Mouse (Mus musculus): ENCODE results near the gene Mapk8. TPM values are rescaled to one million over a fixed set of nuclear protein-coding genes. Genes with fewer than 3 reads are reported as not detected.
A peak's percentile ranks its signal among the peaks of the same experiment; 100 is the strongest.

Gene Mapk8
- polyA plus RNA-seq, 1 experiment from 2014 or later: 5.9 TPM

- Histone ChIP-seq H3K9me3 (replicated peaks) (no peaks in the 10 kb centered on the region), H3K36me3 (peaks cover 26% of the 10 kb centered on the region), H3K4me3 (no peak overlapping the region), H3K9ac (no peak overlapping the region), H3K4me1 (no peaks in the 10 kb centered on the region), H3K4me2 (no peak overlapping the region), H3K27me3 (replicated peaks) (no peaks in the 10 kb centered on the region), H3K27ac (no peak overlapping the region)
- ATAC-seq: no peak
- 45% methylated on average over 5 of the region's 5 CpGs for WGBS (ENCODE audit: insufficient replicate concordance)
Measured at GRCm38 (mm10) chr14:33378723-33379122, 68.2 kb downstream of the Mapk8 start.

GRCm38 (mm10) chr14:33377211-33377610 lies 69.7 kb downstream of the Mapk8 start:
- Histone ChIP-seq H3K4me2 (no peak overlapping the region), H3K36me3 (peaks cover 12% of the 10 kb centered on the region), H3K27ac (no peak overlapping the region), H3K4me3 (no peak overlapping the region), H3K4me1 (no peaks in the 10 kb centered on the region), H3K9me3 (replicated peaks) (no peaks in the 10 kb centered on the region), H3K27me3 (replicated peaks) (no peaks in the 10 kb centered on the region), H3K9ac (no peak overlapping the region)
- 78% methylated on average over 3 of the region's 3 CpGs for WGBS (ENCODE audit: insufficient replicate concordance)
- ATAC-seq: no peak

DNA sequence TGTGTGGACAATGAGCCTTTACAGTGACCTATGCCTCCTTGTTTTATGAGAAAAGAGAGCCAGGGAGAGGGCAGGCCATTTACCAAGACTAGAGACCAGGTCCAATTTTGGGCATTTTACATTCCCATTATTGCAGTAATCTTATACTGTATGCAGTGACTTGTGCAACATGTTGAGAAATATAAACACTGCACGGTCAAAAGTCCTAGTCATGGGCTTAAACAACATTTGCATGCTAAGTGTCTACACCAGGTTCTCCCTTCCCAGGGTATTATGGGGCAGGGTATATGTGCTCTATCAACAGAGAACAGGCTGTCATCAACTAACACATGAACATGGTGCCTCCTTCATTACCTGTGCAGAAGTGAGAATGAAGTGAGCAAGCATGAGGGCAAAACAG lies 72.9 kb downstream of the Mapk8 start:
- H3K4me3 ChIP-seq: no peak overlapping the region
- no peak overlapping the region for H3K4me2 ChIP-seq
- no peak for ATAC-seq
- H3K27me3 ChIP-seq (replicated peaks): no peaks in the 10 kb centered on the region; the same call in 1 of the 2 replicates
- peaks cover 16% of the 10 kb centered on the region for H3K4me1 ChIP-seq
- H3K9me3 ChIP-seq (replicated peaks): no peaks in the 10 kb centered on the region
- peaks cover 4% of the 10 kb centered on the region; the same call in 1 of the 2 replicates for H3K36me3 ChIP-seq
- H3K9ac ChIP-seq: no peak overlapping the region
- 79% methylated on average over 1 of the region's 1 CpGs for WGBS (ENCODE audit: insufficient replicate concordance)
- no peak overlapping the region for H3K27ac ChIP-seq

GRCm38 (mm10) chr14:33373271-33373670 lies 73.7 kb downstream of the Mapk8 start:
- ATAC-seq: no peak
- 35% methylated on average over 1 of the region's 1 CpGs for WGBS (ENCODE audit: insufficient replicate concordance)

GRCm38 (mm10) chr14:33371248-33371647 lies 75.7 kb downstream of the Mapk8 start:
- no peak; the same call in 1 of the 2 replicates for ATAC-seq
- H3K27me3 ChIP-seq (replicated peaks): peaks cover 5% of the 10 kb centered on the region; the same call in 1 of the 2 replicates
- no peak overlapping the region for H3K4me3 ChIP-seq
- no peak overlapping the region for H3K4me2 ChIP-seq
- H3K9ac ChIP-seq: no peak overlapping the region
- H3K27ac ChIP-seq: no peak overlapping the region
- H3K36me3 ChIP-seq: no peaks in the 10 kb centered on the region
- peaks cover 16% of the 10 kb centered on the region for H3K4me1 ChIP-seq
- H3K9me3 ChIP-seq (replicated peaks): no peaks in the 10 kb centered on the region
- WGBS (ENCODE audit: insufficient replicate concordance): 22% methylated on average over 3 of the region's 3 CpGs

More at GRCm38 (mm10) chr14:33373271-33373670, 73.7 kb downstream of the Mapk8 start:
- Histone ChIP-seq H3K4me2 (no peak overlapping the region), H3K4me1 (peaks cover 16% of the 10 kb centered on the region), H3K36me3 (peaks cover 4% of the 10 kb centered on the region; the same call in 1 of the 2 replicates), H3K9ac (no peak overlapping the region), H3K27ac (no peak overlapping the region), H3K4me3 (no peak overlapping the region), H3K27me3 (replicated peaks) (peaks cover 2% of the 10 kb centered on the region; the same call in 1 of the 2 replicates), H3K9me3 (replicated peaks) (no peaks in the 10 kb centered on the region)

- Histone ChIP-seq H3K36me3 (0 out of 2 replicates have a peak, but pooled peaks cover 5% of the 10 kb centered on the region), H3K27me3 (replicated peaks) (peaks cover 5% of the 10 kb centered on the region; the same call in 1 of the 2 replicates), H3K9ac (no peak overlapping the region), H3K4me3 (no peak overlapping the region), H3K4me1 (peaks cover 16% of the 10 kb centered on the region), H3K27ac (no peak overlapping the region), H3K9me3 (replicated peaks) (no peaks in the 10 kb centered on the region), H3K4me2 (peak overlapping the region; percentile 36)
- ATAC-seq: peak; percentile 38; the same call in 1 of the 2 replicates
- WGBS (ENCODE audit: insufficient replicate concordance): 12% methylated on average over 7 of the region's 7 CpGs
Measured at GRCm38 (mm10) chr14:33370056-33370455, 76.9 kb downstream of the Mapk8 start.

- Histone ChIP-seq H3K4me1 (peaks cover 16% of the 10 kb centered on the region), H3K27ac (no peak overlapping the region), H3K9ac (no peak overlapping the region), H3K9me3 (replicated peaks) (no peaks in the 10 kb centered on the region), H3K27me3 (replicated peaks) (peaks cover 5% of the 10 kb centered on the region; the same call in 1 of the 2 replicates), H3K4me2 (no peak overlapping the region), H3K4me3 (no peak overlapping the region), H3K36me3 (0 out of 2 replicates have a peak, but pooled peaks cover 5% of the 10 kb centered on the region)
- ATAC-seq: no peak
- 71% methylated on average over 12 of the region's 12 CpGs for WGBS (ENCODE audit: insufficient replicate concordance)
Measured at GRCm38 (mm10) chr14:33369375-33369774, 77.6 kb downstream of the Mapk8 start.

DNA sequence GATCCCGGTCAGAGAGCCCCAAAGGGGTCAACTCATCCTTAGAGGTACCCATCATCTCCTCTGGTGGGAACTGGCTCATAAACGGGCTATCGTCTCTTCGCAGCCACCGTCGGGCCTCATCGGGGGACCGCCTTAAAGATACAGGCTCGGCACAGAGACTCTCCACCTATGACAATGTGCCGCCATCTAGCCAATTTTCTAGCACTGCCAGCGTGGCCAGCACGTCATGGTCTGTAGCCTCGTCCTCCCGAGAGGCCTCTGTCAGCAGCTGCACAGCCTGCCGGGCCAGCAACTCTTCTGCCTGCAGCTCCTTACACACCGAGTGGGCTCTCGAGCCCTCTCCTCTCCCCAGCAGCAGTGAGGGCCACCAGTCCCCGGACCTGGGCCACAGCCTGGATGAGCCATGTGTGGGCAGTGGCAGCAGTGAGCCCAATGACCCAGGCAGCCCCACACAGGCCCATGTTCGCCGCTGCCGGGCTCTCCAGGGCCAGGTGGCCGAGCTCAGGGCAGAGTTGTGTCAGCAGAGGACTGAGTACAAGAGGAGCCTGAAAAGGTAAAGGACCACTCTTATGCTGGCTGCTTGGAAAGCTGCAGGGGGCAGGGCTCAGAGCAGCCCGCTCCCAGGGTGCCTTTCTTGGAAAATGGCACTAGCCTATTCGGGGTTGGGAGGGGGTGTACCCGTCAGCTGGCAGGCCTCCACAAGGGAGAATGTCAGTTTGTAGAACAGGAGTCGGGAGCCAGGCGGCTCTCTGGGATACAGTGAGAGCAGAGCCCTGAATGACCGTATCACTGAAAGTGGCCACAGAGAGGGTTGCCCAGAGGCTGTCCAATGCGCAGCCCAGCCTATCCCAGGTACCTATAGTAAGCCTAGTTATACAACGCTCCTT lies 79.8 kb downstream of the Mapk8 start:
- H3K36me3 ChIP-seq: 0 out of 2 replicates have a peak, but pooled peaks cover 5% of the 10 kb centered on the region

DNA sequence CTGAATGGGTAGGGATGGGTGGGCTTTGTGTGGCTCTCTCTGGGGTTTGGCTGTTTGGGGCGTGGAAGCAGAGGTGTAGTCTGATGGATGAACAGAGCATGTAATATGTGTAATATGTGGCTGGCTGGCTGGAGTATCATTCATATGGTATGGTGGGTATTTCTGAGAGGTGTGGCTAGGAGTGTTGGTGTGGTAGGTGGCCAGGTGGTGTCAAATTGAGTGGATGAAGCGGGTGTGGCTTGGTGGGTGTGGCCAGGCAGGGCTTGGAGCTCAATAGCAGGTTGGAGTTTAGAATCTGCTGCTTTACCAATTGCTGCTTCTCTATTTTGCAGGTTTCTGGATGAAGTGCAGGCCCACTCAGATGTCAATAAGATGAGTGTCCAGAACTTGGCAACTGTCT lies 82.9 kb downstream of the Mapk8 start:
- WGBS (ENCODE audit: insufficient replicate concordance): 63% methylated on average over 2 of the region's 2 CpGs
- H3K36me3 ChIP-seq: 0 out of 2 replicates have a peak, but pooled peaks cover 5% of the 10 kb centered on the region
- peaks cover 16% of the 10 kb centered on the region for H3K4me1 ChIP-seq
- peaks cover 35% of the 10 kb centered on the region for H3K27me3 ChIP-seq (replicated peaks)
- no peak overlapping the region for H3K4me3 ChIP-seq
- no peaks in the 10 kb centered on the region for H3K9me3 ChIP-seq (replicated peaks)
- no peak for ATAC-seq
- no peak overlapping the region; the same call in 1 of the 2 replicates for H3K4me2 ChIP-seq
- no peak overlapping the region for H3K27ac ChIP-seq
- no peak overlapping the region for H3K9ac ChIP-seq

More for the DNA sequence above, 79.8 kb downstream of the Mapk8 start:
- no peak for ATAC-seq
- peaks cover 24% of the 10 kb centered on the region for H3K4me1 ChIP-seq
- WGBS (ENCODE audit: insufficient replicate concordance): 77% methylated on average over 30 of the region's 30 CpGs
- H3K4me3 ChIP-seq: no peak overlapping the region
- no peak overlapping the region for H3K27ac ChIP-seq
- H3K27me3 ChIP-seq (replicated peaks): peaks cover 20% of the 10 kb centered on the region; the same call in 1 of the 2 replicates
- no peak overlapping the region for H3K9ac ChIP-seq
- H3K9me3 ChIP-seq (replicated peaks): no peaks in the 10 kb centered on the region
- no peak overlapping the region for H3K4me2 ChIP-seq

GRCm38 (mm10) chr14:33363611-33364010 lies 83.3 kb downstream of the Mapk8 start:
- WGBS (ENCODE audit: insufficient replicate concordance): 71% methylated on average over 5 of the region's 5 CpGs
- H3K4me1 ChIP-seq: peaks cover 16% of the 10 kb centered on the region
- H3K27me3 ChIP-seq (replicated peaks): peaks cover 35% of the 10 kb centered on the region
- no peaks in the 10 kb centered on the region for H3K9me3 ChIP-seq (replicated peaks)
- H3K4me2 ChIP-seq: peak overlapping the region; percentile 40; the same call in 1 of the 2 replicates
- H3K4me3 ChIP-seq: no peak overlapping the region
- no peak overlapping the region for H3K27ac ChIP-seq
- H3K9ac ChIP-seq: no peak overlapping the region
- H3K36me3 ChIP-seq: 0 out of 2 replicates have a peak, but pooled peaks cover 5% of the 10 kb centered on the region
- no peak for ATAC-seq

DNA sequence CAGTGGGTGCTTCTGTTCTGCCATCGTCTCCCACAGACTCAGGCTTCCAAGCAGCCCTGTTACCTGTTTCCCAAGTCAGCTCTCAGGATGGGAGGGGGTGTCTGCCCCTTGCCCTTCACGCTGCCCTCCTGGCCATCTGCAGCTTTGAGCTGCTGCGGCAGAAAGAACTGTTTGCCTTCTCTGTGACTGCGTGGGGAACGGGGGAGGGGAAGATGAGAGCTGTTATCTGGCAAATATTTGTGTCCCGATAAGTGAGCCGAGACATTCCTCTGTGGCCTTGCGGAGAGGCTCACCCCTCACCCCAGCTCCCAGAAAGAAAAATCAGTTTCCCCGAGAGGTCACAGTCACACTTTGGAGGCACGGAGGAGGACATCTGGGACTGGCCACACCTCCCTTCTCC lies 84.2 kb downstream of the Mapk8 start:
- Histone ChIP-seq H3K27ac (0 out of 2 replicates have a peak overlapping the region, but pooled peaks have one; percentile 7), H3K4me3 (peak overlapping the region; percentile 17; the same call in 1 of the 2 replicates)
- ATAC-seq: no peak

GRCm38 (mm10) chr14:33362122-33362521 lies 84.8 kb downstream of the Mapk8 start:
- peak overlapping the region; percentile 17; the same call in 1 of the 2 replicates for H3K4me3 ChIP-seq
- H3K4me1 ChIP-seq: peaks cover 16% of the 10 kb centered on the region
- H3K27me3 ChIP-seq (replicated peaks): peaks cover 30% of the 10 kb centered on the region
- no peaks in the 10 kb centered on the region for H3K9me3 ChIP-seq (replicated peaks)
- no peak overlapping the region for H3K27ac ChIP-seq
- 49% methylated on average over 14 of the region's 14 CpGs for WGBS (ENCODE audit: insufficient replicate concordance)
- ATAC-seq: 0 out of 2 replicates have a peak, but pooled peaks have one; percentile 30
- H3K9ac ChIP-seq: no peak overlapping the region
- H3K36me3 ChIP-seq: 0 out of 2 replicates have a peak, but pooled peaks cover 5% of the 10 kb centered on the region
- peak overlapping the region; percentile 40 for H3K4me2 ChIP-seq

More for the DNA sequence above, 84.2 kb downstream of the Mapk8 start:
- Histone ChIP-seq H3K9me3 (replicated peaks) (no peaks in the 10 kb centered on the region), H3K4me2 (peak overlapping the region; percentile 40), H3K4me1 (peaks cover 16% of the 10 kb centered on the region), H3K9ac (no peak overlapping the region), H3K36me3 (0 out of 2 replicates have a peak, but pooled peaks cover 5% of the 10 kb centered on the region), H3K27me3 (replicated peaks) (peaks cover 30% of the 10 kb centered on the region)
- 10% methylated on average over 10 of the region's 10 CpGs for WGBS (ENCODE audit: insufficient replicate concordance)
